Mouse (Mus musculus) Patski (cell line): ENCODE measurements around the gene Hnf4a. TPM values are rescaled to one million over a fixed set of nuclear protein-coding genes. Genes with fewer than 3 reads are reported as not detected.

Experiments used
- ATAC-seq: fragments of 100-300 bp; one replicate; pipeline ENCODE4 v1.8.0; 2021
- CTCF ChIA-PET: fragments of 350-600 bp; sonication (Branson Sonifier 250); formaldehyde crosslinking; loops from one replicate; lab custom pipeline; 2022; ENCODE audit warnings: inconsistent platforms; lab: Charles Lee
- POLR2A ChIA-PET: fragments of 350-600 bp; sonication (Branson Sonifier 250); formaldehyde crosslinking; loops from one replicate; lab custom pipeline; 2022; ENCODE audit warnings: antibody characterized with exemption, inconsistent platforms; lab: Charles Lee
- DNase-seq: peaks from one replicate; pipeline ENCODE4 v3.0.0-alpha.2; 2011; ENCODE audit warnings: low read depth, low spot score
- H3K27me3 ChIP-seq: fragments of 371-371 bp; one replicate; pipeline ENCODE4 v1.5.1; 2021
- CTCF ChIP-seq: fragments of 100-300 bp; IDR thresholded peaks from one replicate; pipeline ENCODE4 v1.5.1; 2021
- in situ Hi-C: fragments of 300-500 bp; cut with MboI; formaldehyde crosslinking; loops from 3 replicates; pipeline ENCODE4 v1.11.1; 2018; ENCODE audit warnings: low pct_unique_long_range_greater_than_20kb, mixed read lengths
- polyA plus RNA-seq: library from polyadenylated mRNA; unstranded; gene quantifications from one replicate; pipeline ENCODE4 v1.2.3, GENCODE M21; 2021

Hnf4a gene
- polyA plus RNA-seq, 1 experiment from 2014 or later = 0.19 TPM

GRCm38 (mm10) chr2:163531917-163532316, 25.3 kb downstream of the Hnf4a start:
- CTCF ChIA-PET = interaction anchor here (1.0 to 5.1 kb wide), 6 partner anchors 19 to 255 kb away, joined by 3 to 67 read pairs (median 7); no protein-coding TSS in a partner anchor
- in situ Hi-C loops = loop anchor here (10.0 kb wide), 2 partner anchors 63 to 183 kb away; no protein-coding TSS in a partner anchor
- ATAC-seq (peak; percentile 59), DNase-seq (no peak)
- peaks cover 31% of the 10 kb centered on the region for H3K27me3 ChIP-seq
- POLR2A ChIA-PET = interaction anchor here (0.6 kb wide), 1 partner anchor 294 kb away, joined by 3 read pairs; no protein-coding TSS in a partner anchor
- peak; percentile 94 for TF ChIP-seq CTCF

GRCm38 (mm10) chr2:163533226-163533625, 26.6 kb downstream of the Hnf4a start:
- POLR2A ChIA-PET = no interaction called here
- in situ Hi-C loops = loop anchor here (10.0 kb wide), 2 partner anchors 62 to 182 kb away; no protein-coding TSS in a partner anchor
- CTCF ChIA-PET = interaction anchor here (2.2 to 5.1 kb wide), 3 partner anchors 58 to 65 kb away, joined by 11 to 67 read pairs (median 13); no protein-coding TSS in a partner anchor
- no peak for TF ChIP-seq CTCF
- no peak for ATAC-seq
- H3K27me3 ChIP-seq = peaks cover 25% of the 10 kb centered on the region
- DNase-seq = no peak

- POLR2A ChIA-PET = no interaction called here
- peak; percentile 63 for ATAC-seq
- H3K27me3 ChIP-seq = peaks cover 24% of the 10 kb centered on the region
- CTCF ChIA-PET = interaction anchor here (0.7 to 5.1 kb wide), 17 partner anchors 10 to 304 kb away, joined by 3 to 67 read pairs (median 4); no protein-coding TSS in a partner anchor
- TF ChIP-seq CTCF = peak; percentile 94
- in situ Hi-C loops = loop anchor here (10.0 kb wide), 2 partner anchors 60 to 180 kb away; no protein-coding TSS in a partner anchor
- peak; percentile 9 for DNase-seq
Observed at GRCm38 (mm10) chr2:163534958-163535524, 28.4 kb downstream of the Hnf4a start.

- H3K27me3 ChIP-seq = peaks cover 30% of the 10 kb centered on the region
- CTCF ChIA-PET = no interaction called here
- POLR2A ChIA-PET = no interaction called here
- ATAC-seq (no peak), DNase-seq (no peak)
- TF ChIP-seq CTCF = no peak
- in situ Hi-C loops = loop anchor here (10.0 kb wide), 2 partner anchors 57 to 177 kb away; no protein-coding TSS in a partner anchor
Observed at GRCm38 (mm10) chr2:163537443-163537842, 30.8 kb downstream of the Hnf4a start.

GRCm38 (mm10) chr2:163538410-163538809, 31.8 kb downstream of the Hnf4a start:
- POLR2A ChIA-PET = no interaction called here
- in situ Hi-C loops = loop anchor here (10.0 kb wide), 2 partner anchors 56 to 176 kb away; no protein-coding TSS in a partner anchor
- CTCF ChIA-PET = interaction anchor here (1.4 kb wide), 1 partner anchor 61 kb away, joined by 4 read pairs; no protein-coding TSS in a partner anchor
- no peak for DNase-seq
- peaks cover 30% of the 10 kb centered on the region for H3K27me3 ChIP-seq
- no peak for ATAC-seq
- no peak for TF ChIP-seq CTCF

- DNase-seq (no peak), ATAC-seq (no peak)
- ChIA-PET POLR2A (interaction anchor here (0.5 kb wide), 1 partner anchor 63 kb away, joined by 3 read pairs; no protein-coding TSS in a partner anchor), CTCF (interaction anchor here (1.4 kb wide), 1 partner anchor 60 kb away, joined by 4 read pairs; no protein-coding TSS in a partner anchor)
- TF ChIP-seq CTCF = no peak
- H3K27me3 ChIP-seq = peaks cover 30% of the 10 kb centered on the region
- in situ Hi-C loops = loop anchor here (10.0 kb wide), 2 partner anchors 55 to 175 kb away; no protein-coding TSS in a partner anchor
Observed at GRCm38 (mm10) chr2:163539321-163540040, 32.9 kb downstream of the Hnf4a start.

- POLR2A ChIA-PET = interaction anchor here (0.5 kb wide), 1 partner anchor 62 kb away, joined by 3 read pairs; no protein-coding TSS in a partner anchor
- peaks cover 30% of the 10 kb centered on the region for H3K27me3 ChIP-seq
- ATAC-seq = no peak
Observed at GRCm38 (mm10) chr2:163540231-163541117, 33.9 kb downstream of the Hnf4a start.

GRCm38 (mm10) chr2:163541568-163542182, 35.1 kb downstream of the Hnf4a start:
- POLR2A ChIA-PET = no interaction called here
- in situ Hi-C loops = no loop called here
- ATAC-seq = no peak
- no peak for DNase-seq
- CTCF ChIA-PET = interaction anchor here (1.2 to 1.7 kb wide), 2 partner anchors 59 to 246 kb away, joined by 4 read pairs; no protein-coding TSS in a partner anchor
- H3K27me3 ChIP-seq = peaks cover 30% of the 10 kb centered on the region
- TF ChIP-seq CTCF = no peak

More at GRCm38 (mm10) chr2:163540231-163541117, 33.9 kb downstream of the Hnf4a start:
- CTCF ChIA-PET = interaction anchor here (1.7 kb wide), 1 partner anchor 247 kb away, joined by 4 read pairs; no protein-coding TSS in a partner anchor
- no peak for DNase-seq
- in situ Hi-C loops = no loop called here
- no peak for TF ChIP-seq CTCF

GRCm38 (mm10) chr2:163542674-163543073, 36.1 kb downstream of the Hnf4a start:
- peaks cover 33% of the 10 kb centered on the region for H3K27me3 ChIP-seq
- no peak for DNase-seq
- POLR2A ChIA-PET = no interaction called here
- CTCF ChIA-PET = interaction anchor here (1.7 kb wide), 1 partner anchor 245 kb away, joined by 4 read pairs; no protein-coding TSS in a partner anchor
- ATAC-seq = no peak
- in situ Hi-C loops = no loop called here
- no peak for TF ChIP-seq CTCF
